Mouse (Mus musculus) ES-E14 (cell line): ENCODE measurements around the gene Ubtf.

Source experiments
- CHD2 ChIP-seq: IDR thresholded peaks from 2 replicates; pipeline ENCODE4 v1.6.1; 2014; ENCODE audit warnings: mild to moderate bottlenecking, low read depth, low read length, inconsistent platforms
- HCFC1 ChIP-seq: IDR thresholded peaks from 2 replicates; pipeline ENCODE4 v1.6.1; 2012; ENCODE audit warnings: low read length, inconsistent platforms, borderline replicate concordance; ENCODE audit not compliant: insufficient read depth
- ZC3H11A ChIP-seq: IDR thresholded peaks from 2 replicates; pipeline ENCODE4 v1.6.1; 2012; ENCODE audit warnings: low read depth, mild to moderate bottlenecking, inconsistent platforms, low read length, borderline replicate concordance
- ZNF384 ChIP-seq: IDR thresholded peaks from 2 replicates; pipeline ENCODE4 v1.6.1; 2012; ENCODE audit warnings: low read depth, low read length, inconsistent platforms

DNA sequence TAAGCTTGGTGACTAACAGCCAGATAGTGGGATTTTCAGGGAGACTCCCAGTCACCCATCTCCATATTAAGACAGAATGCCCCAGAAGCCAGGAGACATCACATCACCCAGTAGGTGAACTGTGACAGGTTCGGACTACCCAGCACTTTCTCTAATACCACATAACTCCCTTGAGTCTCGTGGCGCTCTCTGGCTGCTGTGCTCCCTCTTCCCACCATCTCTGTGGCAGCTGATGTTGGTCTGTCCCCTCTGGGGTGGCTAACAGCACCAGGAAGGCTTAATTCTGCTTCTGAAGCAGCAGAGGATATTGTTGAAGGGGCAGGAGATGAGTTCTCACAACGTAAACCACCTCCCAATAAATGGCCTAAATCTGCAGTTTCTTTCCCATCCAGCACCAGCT lies 7.6 kb downstream of the Ubtf start:
- no peak for TF ChIP-seq HCFC1
- no peak for TF ChIP-seq ZC3H11A
- no peak for TF ChIP-seq ZNF384
- no peak for TF ChIP-seq CHD2
